Mouse (Mus musculus) fat pad, adult 2 months (tissue): ENCODE measurements around the gene Podn.
"Not testable (repeated sequence)": the region's sequence is repeated elsewhere in the genome, so short reads cannot be mapped to it uniquely, and the experiment has no call there.

ENCODE experiments used
- DNase-seq: peaks from one replicate; pipeline ENCODE4 v3.0.0-alpha.2; 2011; ENCODE audit warnings: low read depth, low spot score; ENCODE audit errors: extremely low read depth

Podn gene

DNA sequence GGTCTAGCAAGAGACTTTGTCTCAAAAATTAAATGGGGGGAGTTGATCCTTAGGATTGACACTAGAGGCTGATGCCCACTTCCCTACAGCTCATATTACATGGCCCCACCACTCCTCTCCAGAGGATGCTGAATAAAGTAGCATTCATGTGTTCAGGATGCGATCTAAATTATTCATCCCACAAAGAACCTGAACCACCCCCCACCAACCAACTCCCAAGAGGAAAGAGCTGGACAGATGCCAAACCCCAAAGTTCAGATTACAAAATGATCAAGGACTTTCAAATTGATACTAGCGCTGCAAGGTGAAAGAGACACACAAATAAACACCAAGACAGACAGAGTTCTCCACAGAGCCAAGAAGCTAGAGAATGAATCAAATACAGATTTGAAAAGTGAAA lies 16.5 kb downstream of the Podn start:
- DNase-seq, result no peak

DNA sequence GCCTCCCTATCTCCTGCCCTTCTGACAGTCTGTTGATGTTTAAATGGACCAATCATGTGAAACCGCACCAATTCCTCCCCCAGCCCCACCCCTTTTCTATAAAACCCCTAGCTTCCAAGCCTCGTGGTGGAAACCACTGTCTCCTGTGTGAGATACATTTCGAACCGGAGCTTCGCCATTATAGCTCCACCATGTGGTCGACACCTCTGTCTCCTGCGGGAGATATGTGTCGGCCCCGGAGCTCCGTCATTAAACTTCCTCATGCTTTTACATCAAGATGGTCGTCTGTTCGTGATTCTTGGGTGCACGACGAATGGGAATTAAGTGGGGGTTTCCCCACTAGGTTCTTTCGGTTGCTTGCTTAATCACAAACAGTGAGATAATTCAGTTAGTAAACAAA lies 17.1 kb downstream of the Podn start:
- DNase-seq, result not testable (repeated sequence)

DNA sequence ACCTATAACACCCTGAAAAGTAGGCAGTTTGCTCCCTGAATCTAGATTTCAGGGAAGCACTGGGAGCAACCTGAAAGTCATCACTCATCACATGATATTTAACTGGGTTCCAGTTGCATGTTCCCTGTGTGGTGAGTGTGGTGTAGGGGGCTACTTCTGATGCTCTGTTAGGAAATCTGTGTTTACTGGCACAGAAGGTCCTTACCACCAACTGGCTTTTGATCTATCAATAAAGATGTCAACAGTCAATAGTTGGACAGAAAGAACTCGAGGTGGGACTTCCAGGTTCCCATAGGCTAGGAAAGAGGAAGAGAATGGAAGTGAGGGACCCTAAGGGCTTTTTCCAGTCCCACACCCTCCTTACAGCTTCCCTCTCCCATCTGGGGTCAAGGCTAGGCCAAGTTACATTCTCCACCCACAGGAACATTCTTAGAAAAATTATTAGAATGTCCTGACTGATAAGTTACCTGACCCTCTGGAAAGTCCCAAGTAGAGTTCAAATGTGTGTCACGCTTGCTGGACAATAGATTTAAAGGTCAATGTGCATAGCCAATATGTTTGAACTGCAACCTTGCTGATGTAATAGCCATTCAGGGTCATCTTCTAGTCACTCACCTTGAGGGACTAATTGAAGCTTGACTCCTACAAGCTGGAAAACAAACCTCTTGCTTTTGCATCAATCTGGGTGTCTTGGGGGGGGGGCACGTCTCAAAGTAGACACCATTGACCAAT lies 18.9 kb downstream of the Podn start:
- no peak for DNase-seq

DNA sequence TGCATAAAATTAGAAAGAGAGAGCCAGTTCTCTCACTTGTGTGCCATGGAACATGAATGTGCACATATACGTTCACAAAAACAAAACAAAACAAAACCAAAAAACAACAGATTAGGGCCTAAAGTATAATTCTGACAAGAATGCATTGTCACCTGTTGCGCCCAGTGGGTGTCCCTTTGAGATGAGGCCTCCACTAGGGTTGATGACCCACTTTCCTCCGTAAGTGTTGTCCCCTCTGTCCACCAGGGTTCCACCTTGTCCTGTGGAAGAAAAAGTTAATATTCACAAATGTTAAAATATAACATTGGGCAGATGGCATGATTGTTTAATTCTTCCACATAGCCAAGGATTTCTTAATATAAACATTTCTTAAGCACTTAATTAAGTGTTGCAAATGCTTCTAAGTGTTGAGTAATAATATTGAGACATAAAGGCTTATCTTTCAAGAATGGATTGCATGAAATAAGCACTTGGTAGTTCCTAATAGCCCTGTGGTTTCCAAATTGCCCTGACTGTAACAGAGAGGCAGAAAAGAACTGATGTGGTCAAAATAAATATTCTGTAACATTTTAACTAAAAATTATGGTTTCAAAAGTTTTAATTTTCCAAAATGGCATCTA lies 21.9 kb downstream of the Podn start:
- no peak for DNase-seq

DNA sequence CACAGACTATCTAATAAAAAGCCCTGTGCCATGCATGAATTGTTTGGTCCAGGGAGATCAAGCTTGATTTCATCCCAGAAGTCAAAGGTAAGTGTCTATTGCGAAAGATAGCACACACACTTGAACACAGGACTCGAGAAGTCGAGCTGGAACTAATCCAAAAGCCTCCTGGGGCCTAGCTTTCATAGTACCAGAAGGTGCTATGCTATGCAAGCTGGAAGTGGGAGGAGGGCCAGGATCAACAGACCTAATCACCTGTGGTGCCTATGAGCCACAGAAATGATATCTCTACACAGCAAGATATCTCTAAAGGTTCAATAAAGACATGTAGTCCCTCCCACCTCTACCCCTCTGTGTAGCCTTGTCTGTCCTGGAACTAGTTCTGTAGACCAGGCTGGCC lies 24.2 kb downstream of the Podn start:
- DNase-seq, result peak; percentile 92

DNA sequence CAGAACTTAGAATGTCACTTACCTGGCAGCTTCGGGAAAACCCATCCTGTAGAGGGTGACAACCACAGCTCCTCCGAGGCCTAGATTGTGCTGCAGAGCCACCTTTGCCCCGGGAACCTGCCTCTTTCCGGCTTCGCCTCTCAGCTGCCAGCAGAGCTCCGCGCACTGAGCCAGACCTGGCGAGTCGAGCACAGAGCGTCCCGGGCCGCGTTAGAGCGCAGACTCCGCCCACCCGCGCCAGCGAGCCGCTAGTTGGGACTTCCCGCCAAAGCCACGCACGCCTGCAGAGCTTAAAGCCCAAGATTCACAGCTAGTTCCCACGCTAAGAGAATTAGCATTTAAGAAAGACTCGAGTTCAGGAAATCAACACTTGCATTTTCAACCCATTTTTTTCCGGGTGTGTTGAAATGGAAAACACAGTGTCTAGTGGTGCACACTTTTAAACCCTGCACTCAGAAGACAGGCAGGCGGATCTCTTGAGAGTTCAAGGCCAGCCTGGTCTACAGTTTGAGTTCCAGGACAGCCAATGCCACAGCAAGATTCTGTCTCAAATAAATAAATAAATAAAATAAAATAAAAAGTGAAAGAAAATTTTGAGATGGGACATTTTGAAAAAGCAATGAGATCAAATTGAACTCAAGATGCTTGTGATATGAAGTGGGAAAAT lies 24.9 kb downstream of the Podn start:
- DNase-seq, result no peak

DNA sequence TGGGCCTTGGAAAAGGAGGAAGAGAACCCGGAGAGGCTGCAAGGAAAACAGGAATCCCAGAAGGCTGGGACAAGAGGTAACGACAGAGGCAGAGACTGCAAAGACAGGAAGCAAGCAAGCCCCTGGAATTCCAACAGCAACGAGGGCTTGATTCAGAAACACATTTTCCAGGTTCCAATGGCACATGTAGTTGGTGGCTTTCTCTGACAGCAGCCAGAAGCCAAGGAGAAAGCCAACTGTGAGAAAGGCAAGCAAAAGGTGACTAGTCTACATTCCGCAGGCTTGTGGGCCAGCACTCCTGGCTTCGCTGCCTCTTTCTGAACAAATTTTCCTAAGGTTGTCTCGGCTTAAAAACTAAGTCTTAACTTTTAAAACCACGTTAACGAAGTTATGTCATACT lies 25.5 kb downstream of the Podn start:
- no peak for DNase-seq

DNA sequence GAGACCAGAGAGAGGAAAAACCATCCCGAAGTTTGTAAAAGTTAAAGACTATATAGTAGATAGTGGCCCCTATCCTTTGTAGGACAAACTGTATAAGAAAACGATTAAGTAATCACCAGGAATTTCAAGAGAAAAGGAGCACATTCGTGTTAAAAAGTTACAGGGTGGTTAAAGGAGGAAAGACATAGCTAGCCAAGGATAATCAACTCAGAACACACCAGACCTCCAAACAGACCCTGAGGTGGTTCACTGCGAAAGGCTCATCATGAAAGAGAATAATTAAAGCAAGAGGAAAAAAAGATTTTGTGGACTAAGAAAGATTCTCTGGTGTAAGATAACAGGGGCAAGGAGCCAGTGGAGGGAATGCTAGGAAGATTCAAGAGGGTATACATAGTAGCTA lies 26.0 kb downstream of the Podn start:
- no peak for DNase-seq

DNA sequence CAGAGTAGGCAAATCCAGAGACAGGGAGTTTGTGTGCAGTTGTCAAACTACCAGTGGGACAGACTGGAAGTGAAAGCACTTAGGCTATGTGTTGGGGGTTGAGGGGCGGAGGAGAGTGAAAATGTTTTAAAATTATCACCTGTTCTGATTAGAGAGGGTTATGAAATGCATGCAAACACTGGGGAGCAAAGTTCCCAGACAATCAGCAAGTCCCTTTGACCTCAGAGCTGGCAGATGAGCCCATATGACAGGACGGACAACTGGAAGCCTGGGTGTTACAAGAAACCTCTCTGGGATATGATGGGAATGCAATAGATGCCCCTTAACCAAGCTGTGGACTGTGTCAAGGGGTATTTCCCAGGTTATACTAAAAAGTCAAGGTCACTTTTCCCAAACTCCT lies 28.2 kb downstream of the Podn start:
- DNase-seq, result no peak

DNA sequence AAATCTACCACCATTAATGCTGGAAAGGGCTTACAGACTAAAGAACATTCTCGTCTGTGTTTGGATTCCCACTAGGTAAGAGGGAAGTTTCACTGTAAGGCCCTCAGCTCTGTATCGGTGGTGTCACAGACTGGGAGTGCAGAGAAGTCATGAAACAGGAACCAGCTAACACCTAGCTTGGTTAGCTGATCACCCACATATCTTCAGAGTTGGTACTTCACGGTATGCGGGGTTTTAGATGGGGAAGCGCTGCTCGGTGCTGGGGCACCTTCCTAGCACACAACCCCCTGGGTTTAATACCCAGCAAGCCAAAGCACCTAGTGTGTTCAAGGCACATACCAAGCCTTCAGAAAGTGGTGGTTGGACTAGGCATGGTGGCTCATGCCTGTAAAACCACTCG lies 29.0 kb downstream of the Podn start:
- DNase-seq, result no peak

DNA sequence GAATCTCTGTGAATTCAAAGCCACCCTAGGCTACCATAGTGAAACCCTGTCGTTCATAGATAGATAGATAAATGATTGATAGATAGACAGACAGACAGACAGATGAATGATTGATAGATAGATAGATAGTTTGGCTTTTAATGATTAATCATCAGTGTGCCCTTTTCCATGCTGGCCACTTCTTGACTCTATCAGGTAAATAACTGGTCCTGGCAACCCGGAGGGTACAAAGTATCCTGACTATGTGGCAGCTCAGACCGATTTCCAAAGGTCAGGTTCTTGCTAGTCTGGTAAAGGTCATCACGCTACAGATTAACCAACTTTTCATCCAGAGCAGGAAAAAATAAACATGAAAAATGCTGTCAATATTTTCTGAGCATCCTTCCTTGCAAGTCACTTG lies 29.7 kb downstream of the Podn start:
- no peak for DNase-seq

DNA sequence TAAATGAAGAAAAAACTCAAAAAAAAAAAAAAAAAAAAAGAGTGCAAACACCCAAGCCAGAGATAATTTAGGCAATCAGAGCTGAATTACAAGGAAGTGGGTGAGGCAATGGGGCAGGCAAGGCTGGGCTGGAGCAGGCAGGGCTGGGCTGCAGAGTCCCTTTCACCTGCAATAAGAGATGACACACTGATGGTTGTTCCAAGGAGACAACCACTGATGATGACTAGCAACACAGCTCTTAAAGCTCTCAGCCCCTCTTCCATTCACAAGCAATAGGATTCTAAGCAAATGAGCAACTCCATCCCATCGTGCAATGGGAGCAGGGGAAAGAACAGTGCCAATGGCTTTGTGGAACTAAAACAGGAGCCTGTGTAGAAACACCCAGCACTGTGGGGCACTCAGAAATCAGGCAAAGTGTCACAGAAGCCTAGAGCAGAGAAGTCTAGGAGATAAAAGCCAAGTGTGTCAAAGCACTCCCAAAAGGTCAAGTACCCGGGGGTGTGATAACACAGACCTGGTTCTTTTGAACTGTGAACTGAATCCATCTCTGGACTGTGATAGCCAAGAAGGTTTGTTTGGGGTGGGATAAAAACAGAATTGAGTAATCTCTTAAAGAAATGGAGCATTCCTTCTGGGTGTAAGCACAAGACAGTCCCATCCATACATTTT lies 30.9 kb downstream of the Podn start:
- no peak for DNase-seq

DNA sequence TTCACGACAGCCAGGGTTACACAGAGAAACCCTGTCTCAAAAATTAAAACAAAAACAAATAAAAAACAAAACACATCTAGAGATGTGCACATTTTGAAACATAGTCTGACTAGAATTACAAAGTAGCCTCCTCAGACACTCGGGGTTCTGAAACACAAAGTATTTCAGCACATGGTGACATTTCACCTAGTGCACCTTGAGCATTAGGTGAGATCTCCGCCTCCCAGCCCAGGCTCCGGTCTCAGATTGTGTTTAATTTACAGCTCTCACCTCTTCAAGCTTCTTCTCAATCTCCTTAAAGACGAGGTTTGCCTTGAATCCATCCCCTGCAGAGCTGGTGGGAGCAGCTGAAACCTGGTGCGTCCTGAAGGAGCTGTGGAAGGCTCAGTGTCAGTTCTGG lies 32.6 kb downstream of the Podn start:
- no peak for DNase-seq

DNA sequence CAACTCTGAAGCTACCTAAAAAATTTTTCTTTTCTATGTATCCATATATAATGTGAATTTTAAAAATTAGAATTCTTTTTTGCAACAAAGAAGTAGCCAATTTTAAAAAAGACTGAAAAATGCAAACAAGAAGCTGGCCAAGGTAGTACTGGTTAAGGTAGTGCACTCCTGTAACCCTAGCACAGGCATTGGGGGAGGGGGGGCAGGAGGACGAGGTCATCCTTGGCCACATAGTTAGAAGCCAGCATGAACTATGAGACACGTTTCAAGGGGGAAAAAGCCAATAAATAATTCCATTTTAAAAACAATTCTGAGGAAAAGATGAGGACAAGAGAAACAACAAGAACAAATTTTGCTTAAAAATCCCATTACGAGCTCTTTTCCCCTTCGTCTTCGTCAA lies 33.7 kb downstream of the Podn start:
- no peak for DNase-seq

DNA sequence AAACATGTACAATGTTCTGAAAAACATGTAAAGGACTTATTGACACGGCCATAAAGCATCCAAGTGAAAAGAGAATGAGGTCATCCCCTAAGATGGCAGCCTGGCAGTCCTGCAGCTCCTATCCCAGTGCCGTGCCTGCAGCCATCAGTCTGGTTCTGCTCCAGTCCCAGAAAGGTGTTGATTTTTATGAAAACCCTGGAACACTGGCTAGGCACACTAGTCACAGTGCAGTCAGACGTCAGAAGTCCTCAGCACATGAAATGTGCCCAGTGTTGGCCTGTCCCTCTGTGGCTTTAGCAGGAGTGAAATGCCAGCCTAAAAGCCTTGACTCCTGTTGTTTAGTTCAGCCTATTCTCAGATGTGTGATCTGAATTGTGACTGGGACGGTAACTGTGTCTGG lies 35.5 kb downstream of the Podn start:
- no peak for DNase-seq

DNA sequence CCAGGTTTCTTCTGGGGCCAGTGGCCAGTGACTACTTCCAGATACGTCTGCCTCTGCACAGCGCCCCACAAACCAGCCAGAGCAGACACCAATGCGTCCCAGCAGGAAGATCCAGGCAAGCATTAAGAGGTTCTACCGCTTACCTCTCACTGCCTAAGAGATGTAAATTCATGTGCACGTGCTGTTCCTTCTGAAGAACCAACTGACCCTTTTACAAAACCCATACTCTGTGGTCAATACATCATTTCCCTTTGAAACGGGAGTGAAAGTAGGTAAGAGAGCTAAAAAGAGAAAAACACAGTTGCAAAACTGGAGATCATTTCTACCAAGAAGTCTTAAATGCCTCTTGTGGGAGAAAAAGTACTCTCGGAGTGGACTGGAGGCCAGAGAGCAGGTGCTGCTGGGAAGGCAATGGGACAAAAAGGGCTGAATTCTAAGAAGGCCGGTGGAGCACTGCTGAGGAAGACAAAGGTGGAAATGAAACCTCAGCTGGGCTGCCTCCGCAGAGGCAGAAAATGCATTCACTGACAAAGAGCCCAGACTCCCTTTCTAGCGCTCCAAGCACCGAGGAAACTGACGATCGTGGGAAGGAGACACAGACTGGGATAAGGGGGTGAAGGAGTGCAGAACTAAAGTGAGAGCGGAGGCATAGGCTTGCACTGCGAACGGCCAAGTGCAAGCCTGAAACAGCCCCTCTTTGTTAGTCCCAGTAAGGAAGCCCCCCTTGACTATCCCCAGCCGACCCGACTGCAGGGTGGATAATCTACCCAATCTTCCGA lies 36.5 kb downstream of the Podn start:
- no peak for DNase-seq

DNA sequence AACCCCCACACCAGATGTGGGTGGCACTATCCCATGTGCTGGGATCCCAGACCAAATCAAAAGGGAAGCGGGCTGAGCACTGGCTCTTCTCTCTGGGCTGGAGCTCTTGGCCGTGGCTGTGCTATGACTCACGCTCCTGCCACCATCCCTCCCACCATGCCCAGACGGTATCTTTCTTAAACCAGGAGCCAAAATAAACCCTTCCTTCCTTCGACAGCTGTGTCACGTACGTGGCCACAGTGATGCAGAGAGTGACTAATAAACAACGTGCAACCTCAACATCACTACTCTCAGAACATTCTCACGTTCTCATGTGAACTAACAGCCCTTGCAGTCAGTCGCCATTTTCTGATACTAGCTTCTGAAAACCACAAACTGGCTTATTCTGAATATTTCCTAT lies 38.1 kb downstream of the Podn start:
- no peak for DNase-seq

DNA sequence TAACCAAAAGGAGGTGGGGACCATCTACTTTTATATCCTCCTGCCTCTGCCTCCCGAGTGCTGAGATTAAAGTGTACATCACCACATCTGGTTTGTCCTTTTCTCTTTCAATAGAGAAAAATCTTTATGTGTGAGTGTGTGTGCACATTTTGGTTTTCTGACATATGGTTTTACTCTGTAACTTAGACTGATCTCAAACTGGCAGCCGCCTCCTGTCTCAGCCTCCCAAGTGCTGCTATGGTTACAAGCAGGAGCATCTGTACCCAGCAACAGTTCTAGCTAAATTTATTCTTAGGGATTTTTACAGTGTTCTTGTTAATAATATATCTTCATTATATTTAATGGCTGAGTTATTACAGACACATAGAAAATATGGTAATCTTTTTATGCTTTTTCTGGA lies 39.0 kb downstream of the Podn start:
- no peak for DNase-seq

DNA sequence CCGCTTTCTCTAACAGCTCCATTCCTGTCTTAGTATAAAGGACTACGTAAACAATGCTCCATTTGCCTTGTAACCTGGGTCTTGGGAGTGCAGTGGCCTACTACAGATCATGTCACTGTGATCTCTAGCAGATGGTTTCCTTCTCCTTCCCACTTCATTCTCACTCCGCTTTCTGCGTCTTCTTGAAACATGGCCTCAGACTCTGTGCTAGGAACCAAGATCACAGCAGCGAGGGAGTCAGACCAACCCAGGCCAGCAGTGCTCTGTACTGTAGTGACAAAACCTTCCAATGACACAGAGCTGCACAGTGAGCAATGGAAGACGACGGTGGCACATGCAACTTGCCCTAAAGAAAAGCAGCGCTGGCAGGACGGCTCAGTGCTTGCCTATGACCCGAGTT lies 40.4 kb downstream of the Podn start:
- DNase-seq, result no peak

DNA sequence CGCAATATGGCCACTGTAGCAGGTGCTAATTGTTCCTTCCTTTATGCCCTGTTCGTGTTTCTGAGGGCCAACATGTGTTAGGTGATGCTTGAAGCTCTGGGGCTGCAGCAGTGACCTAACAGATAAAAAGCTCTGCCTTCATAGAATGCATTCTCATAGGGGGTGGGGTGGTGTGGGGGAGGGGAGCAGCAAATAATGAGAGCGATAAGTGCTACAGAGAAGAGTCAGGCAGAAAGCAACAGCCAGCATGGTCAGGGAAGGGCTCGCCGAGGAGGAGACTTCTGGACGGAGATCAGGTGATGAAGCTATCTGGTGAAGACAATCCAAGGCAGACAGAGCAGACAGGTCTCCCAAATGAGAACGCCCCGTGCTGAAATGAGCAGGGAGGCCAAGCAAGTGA lies 43.6 kb downstream of the Podn start:
- no peak for DNase-seq

DNA sequence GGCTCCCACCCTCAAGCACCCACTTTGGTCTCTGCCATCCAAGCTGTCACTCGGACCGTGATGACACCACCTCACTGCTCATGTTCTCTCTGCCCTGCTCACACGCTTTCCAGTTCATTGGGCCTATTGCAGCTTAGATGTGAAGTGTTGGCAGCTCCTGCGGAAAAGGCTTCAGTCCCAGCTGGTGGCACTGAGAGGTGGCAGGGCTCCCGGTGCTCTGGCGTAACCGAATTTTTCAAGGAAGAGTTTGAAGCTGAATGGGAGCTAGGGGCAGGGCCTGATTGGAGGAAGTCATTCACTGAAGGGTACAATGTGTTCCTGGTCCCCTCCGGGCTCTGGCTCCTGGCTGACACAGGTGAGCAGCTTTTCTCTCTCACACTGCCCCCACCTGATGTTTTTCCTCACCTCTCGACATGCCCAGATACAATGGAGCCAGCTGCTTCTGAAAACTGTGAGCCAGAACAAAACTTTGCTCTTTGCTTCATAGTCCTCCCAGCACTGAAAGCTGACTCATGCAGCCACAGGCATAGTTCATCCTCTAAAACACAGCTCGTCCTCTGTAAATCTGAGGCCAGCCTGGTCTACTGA lies 44.5 kb downstream of the Podn start:
- peak; percentile 91 for DNase-seq
